Mouse (Mus musculus): Measurements from ENCODE around the gene Igf2bp1.

- TF ChIP-seq EP300 (IDR thresholded peaks at IDR 0.05; ENCODE audit: low read depth) (no peak), CTCF (IDR thresholded peaks at IDR 0.05; ENCODE audit: low read depth) (no peak)
Observed at GRCm38 (mm10) chr11:95924215-95924614, 81.5 kb downstream of the Igf2bp1 start.

All from heart, postnatal 0 days (tissue).